Mouse (Mus musculus): ENCODE results near the gene Emc7.

Gene Emc7

GRCm38 (mm10) chr2:112476554-112476953 is 21.8 kb downstream of the Emc7 start:
- no peak for DNase-seq (ENCODE audit: low spot score in 2 of 2)

GRCm38 (mm10) chr2:112480669-112481068 is 25.9 kb downstream of the Emc7 start, which contains the start of gene Chrm5:
Gene Chrm5, minus strand, starts transcription at chr2:112480769.
- DNase-seq (ENCODE audit: low spot score in 2 of 2), result no peak

GRCm38 (mm10) chr2:112481564-112481963 is 26.8 kb downstream of the Emc7 start:
- no peak for DNase-seq (ENCODE audit: low spot score in 2 of 2)

GRCm38 (mm10) chr2:112482533-112483333 is 27.9 kb downstream of the Emc7 start:
- DNase-seq (ENCODE audit: low spot score in 2 of 2), result peak in 1 of 2 experiments; percentile 26

GRCm38 (mm10) chr2:112483334-112483651 is 28.5 kb downstream of the Emc7 start:
- no peak for DNase-seq (ENCODE audit: low spot score in 2 of 2)

GRCm38 (mm10) chr2:112484886-112485285 is 30.1 kb downstream of the Emc7 start:
- no peak for DNase-seq (ENCODE audit: low spot score in 2 of 2)

GRCm38 (mm10) chr2:112490483-112491196 is 35.8 kb downstream of the Emc7 start:
- DNase-seq (ENCODE audit: low spot score in 2 of 2), result no peak

GRCm38 (mm10) chr2:112491629-112492028 is 36.8 kb downstream of the Emc7 start:
- DNase-seq (ENCODE audit: low spot score in 2 of 2), result no peak

- no peak for DNase-seq (ENCODE audit: low spot score in 2 of 2)
Measured at GRCm38 (mm10) chr2:112492431-112492855, 37.6 kb downstream of the Emc7 start.

GRCm38 (mm10) chr2:112492856-112493538 is 38.2 kb downstream of the Emc7 start, which contains the start of gene Aven:
Gene Aven, plus strand, starts transcription at chr2:112492964.
- DNase-seq (ENCODE audit: low spot score in 2 of 2), result peak; percentile 70 to 78

- DNase-seq (ENCODE audit: low spot score in 2 of 2), result no peak
Measured at GRCm38 (mm10) chr2:112493539-112494260, 38.9 kb downstream of the Emc7 start.

GRCm38 (mm10) chr2:112497851-112498250 is 43.1 kb downstream of the Emc7 start:
- no peak for DNase-seq (ENCODE audit: low spot score in 2 of 2)

GRCm38 (mm10) chr2:112501209-112501608 is 46.4 kb downstream of the Emc7 start:
- peak; percentile 78 to 89 for DNase-seq (ENCODE audit: low spot score in 2 of 2)

GRCm38 (mm10) chr2:112503978-112504377 is 49.2 kb downstream of the Emc7 start:
- no peak for DNase-seq (ENCODE audit: low spot score in 2 of 2)

GRCm38 (mm10) chr2:112506841-112507435 is 52.1 kb downstream of the Emc7 start:
- DNase-seq (ENCODE audit: low spot score in 2 of 2), result no peak

- no peak for DNase-seq (ENCODE audit: low spot score in 2 of 2)
Measured at GRCm38 (mm10) chr2:112507444-112507843, 52.6 kb downstream of the Emc7 start.

- no peak for DNase-seq (ENCODE audit: low spot score in 2 of 2)
Measured at GRCm38 (mm10) chr2:112510140-112510539, 55.3 kb downstream of the Emc7 start.

- DNase-seq (ENCODE audit: low spot score in 2 of 2), result no peak
Measured at GRCm38 (mm10) chr2:112513036-112513435, 58.2 kb downstream of the Emc7 start.

GRCm38 (mm10) chr2:112516728-112517127 is 61.9 kb downstream of the Emc7 start:
- no peak for DNase-seq (ENCODE audit: low spot score in 2 of 2)

GRCm38 (mm10) chr2:112517218-112517617 is 62.4 kb downstream of the Emc7 start:
- no peak for DNase-seq (ENCODE audit: low spot score in 2 of 2)

GRCm38 (mm10) chr2:112518541-112518940 is 63.7 kb downstream of the Emc7 start:
- DNase-seq (ENCODE audit: low spot score in 2 of 2), result no peak

All from right cerebral cortex, adult 2 months (tissue).